Mouse (Mus musculus): ENCODE data around the gene 1110004F10Rik.

1110004F10Rik gene

DNA sequence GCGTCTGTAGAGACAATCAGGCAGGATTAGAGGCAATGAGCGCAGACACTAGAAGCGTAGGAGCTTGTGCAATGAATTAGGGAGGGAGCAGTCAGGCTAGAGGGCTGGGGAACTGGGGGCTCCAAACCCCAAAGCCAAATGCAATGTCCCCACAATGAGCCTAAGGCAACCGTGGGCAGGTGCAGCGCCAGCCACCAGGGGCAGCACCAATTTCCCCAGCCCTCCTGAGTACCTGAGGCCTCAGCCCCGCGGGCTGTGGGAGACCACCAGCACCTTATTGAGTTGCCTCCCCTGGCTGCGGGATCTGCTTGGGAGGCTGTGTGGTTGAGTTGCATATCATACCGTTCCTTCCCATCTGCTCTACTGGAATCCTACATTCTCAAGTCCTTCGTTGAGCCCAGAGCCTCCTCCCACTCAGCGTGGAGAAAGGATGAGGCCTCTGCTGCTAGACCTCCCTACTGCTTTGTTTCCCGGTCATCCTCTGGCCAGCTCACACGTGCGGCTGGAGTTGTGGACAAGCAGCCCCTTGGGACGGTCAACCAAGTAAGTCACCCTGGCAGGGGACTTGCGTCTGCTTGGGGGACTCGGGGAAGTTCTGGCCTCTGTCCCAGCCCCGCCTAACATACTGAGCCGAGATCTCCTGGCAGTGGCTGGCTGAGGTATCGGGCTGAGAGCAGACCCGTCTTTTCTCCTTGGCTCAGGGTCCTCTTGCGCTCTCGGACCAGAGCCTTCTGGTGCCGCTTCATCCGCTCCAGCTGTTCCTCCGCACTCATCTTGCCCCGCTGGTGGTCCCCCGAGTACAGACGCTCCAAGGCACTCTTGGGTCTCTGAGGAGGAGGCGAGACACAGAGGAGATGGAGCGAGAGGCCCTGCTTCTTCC lies 95.5 kb downstream of the 1110004F10Rik start:
- in situ Hi-C loops (cut with MboI; ENCODE audit: low sequenced_read_pairs): no loop called here

DNA sequence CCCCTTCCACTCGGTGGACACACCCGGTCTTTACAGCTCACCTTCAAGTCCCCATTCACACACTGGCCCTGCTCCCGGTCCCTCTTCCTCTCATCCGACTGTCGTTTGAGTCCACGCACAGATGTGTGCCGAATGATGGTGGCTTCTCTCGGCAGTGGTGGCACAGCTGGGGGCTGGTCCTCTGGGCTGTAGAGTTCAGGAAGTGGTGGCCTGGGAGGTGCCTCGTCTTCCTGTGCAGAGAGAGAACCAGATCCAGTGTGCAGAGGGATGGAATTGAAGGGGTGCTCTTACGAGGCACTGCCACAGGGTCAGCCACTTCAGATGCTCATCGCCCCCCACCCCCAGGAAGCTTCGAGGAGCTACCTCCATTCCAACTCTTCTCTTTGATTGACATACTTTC lies 98.0 kb downstream of the 1110004F10Rik start:
- in situ Hi-C loops (cut with MboI; ENCODE audit: low sequenced_read_pairs): no loop called here

DNA sequence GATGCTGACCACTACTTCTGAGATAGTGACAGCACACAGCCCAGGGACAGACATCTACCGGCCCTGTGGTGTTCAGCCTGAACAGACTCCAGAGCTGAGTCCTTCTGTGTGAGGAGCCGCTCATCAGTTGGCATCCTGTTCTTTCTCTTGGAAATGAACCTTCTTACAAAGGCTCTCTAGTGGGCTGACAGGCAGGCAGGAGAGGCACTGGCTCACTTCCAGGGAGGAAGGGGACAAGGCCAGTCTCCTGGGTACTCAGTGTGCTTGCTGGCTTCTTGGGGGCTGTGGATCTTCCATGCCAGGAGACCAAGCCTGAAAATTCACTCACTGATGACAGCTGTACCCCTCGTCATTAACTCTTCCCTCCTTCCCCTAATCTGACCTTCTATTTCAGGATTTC lies 98.5 kb downstream of the 1110004F10Rik start:
- in situ Hi-C loops (cut with MboI; ENCODE audit: low sequenced_read_pairs): no loop called here

- in situ Hi-C loops (cut with MboI; ENCODE audit: low sequenced_read_pairs): no loop called here
Observed at GRCm38 (mm10) chr7:116145030-116145429, 105.8 kb downstream of the 1110004F10Rik start.

- in situ Hi-C loops (cut with MboI; ENCODE audit: low sequenced_read_pairs): no loop called here
Observed at GRCm38 (mm10) chr7:116147114-116147513, 107.9 kb downstream of the 1110004F10Rik start.

GRCm38 (mm10) chr7:116149568-116149967 lies 110.4 kb downstream of the 1110004F10Rik start:
- in situ Hi-C loops (cut with MboI; ENCODE audit: low sequenced_read_pairs): no loop called here

DNA sequence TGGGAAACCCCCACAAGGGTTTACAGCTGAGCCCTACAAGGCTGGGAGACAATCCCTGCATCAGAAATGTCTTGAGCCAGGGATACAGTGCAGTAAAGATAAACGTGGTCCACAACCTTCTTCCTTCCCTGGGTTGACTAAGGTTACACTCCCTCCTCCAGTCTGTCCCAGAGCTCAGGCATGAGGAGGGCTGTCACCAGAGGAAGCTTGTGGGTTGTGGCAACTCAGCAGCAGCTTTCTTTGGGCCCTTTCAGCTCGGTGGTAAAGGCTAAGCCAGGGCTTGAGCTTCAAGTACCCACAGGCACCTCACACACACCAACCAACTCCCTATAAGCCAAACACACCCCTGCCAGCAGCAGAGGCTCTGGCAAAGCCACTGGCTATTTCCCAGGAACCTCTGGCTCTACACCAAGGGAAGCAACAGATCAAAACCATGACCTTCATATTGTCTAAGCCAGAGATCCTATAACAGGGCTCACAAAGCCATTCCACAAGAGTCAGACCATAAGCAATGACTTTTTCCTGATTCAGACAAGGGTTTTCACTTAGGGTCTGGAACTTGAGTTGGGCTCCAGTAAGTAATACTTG lies 114.7 kb downstream of the 1110004F10Rik start:
- in situ Hi-C loops (cut with MboI; ENCODE audit: low sequenced_read_pairs): no loop called here
